Mouse (Mus musculus) kidney, adult 9 months (tissue): ENCODE measurements around the gene Lsm4.

ENCODE experiments used
- DNase-seq: peaks from one replicate; pipeline ENCODE4 v3.0.0; 2022

The Lsm4 gene

GRCm38 (mm10) chr8:70701048-70701981 lies 28.3 kb downstream of the Lsm4 start:
- DNase-seq = no peak

GRCm38 (mm10) chr8:70701982-70702841 lies 29.2 kb downstream of the Lsm4 start:
- no peak for DNase-seq

GRCm38 (mm10) chr8:70702842-70703182 lies 29.8 kb downstream of the Lsm4 start:
- no peak for DNase-seq

GRCm38 (mm10) chr8:70703287-70703686 lies 30.2 kb downstream of the Lsm4 start, which contains the start of gene Iqcn:
TSS of gene Iqcn (plus strand) at chr8:70703457.
- no peak for DNase-seq

GRCm38 (mm10) chr8:70708281-70708680 lies 35.2 kb downstream of the Lsm4 start:
- DNase-seq = no peak

GRCm38 (mm10) chr8:70709794-70710193 lies 36.7 kb downstream of the Lsm4 start:
- no peak for DNase-seq

- DNase-seq = no peak
Observed at GRCm38 (mm10) chr8:70710296-70710695, 37.2 kb downstream of the Lsm4 start.

GRCm38 (mm10) chr8:70711041-70711440 lies 38.0 kb downstream of the Lsm4 start:
- no peak for DNase-seq

- no peak for DNase-seq
Observed at GRCm38 (mm10) chr8:70713991-70714390, 40.9 kb downstream of the Lsm4 start.

- DNase-seq = no peak
Observed at GRCm38 (mm10) chr8:70715086-70715485, 42.0 kb downstream of the Lsm4 start.

GRCm38 (mm10) chr8:70716521-70717400 lies 43.7 kb downstream of the Lsm4 start:
- no peak for DNase-seq

- peak; percentile 77 for DNase-seq
Observed at GRCm38 (mm10) chr8:70718297-70718696, 45.2 kb downstream of the Lsm4 start, which contains the start of gene Gm3336. TSS of gene Gm3336 (plus strand) at chr8:70718543.

- peak; percentile 57 for DNase-seq
Observed at GRCm38 (mm10) chr8:70719796-70720270, 46.8 kb downstream of the Lsm4 start.

- peak; percentile 90 for DNase-seq
Observed at GRCm38 (mm10) chr8:70720739-70721138, 47.7 kb downstream of the Lsm4 start.

- no peak for DNase-seq
Observed at GRCm38 (mm10) chr8:70721601-70722000, 48.6 kb downstream of the Lsm4 start.

- peak; percentile 98 for DNase-seq
Observed at GRCm38 (mm10) chr8:70723486-70724210, 50.6 kb downstream of the Lsm4 start, which contains the start of gene Pde4c. TSS of gene Pde4c (plus strand) at chr8:70723720.

GRCm38 (mm10) chr8:70724216-70724615 lies 51.2 kb downstream of the Lsm4 start:
- DNase-seq = no peak

- DNase-seq = peak; percentile 75
Observed at GRCm38 (mm10) chr8:70725792-70726447, 52.9 kb downstream of the Lsm4 start.

- DNase-seq = no peak
Observed at GRCm38 (mm10) chr8:70726721-70727120, 53.7 kb downstream of the Lsm4 start.
